8 mouse cellular contexts compared by ENCODE assay signal in the genomic region with DNA sequence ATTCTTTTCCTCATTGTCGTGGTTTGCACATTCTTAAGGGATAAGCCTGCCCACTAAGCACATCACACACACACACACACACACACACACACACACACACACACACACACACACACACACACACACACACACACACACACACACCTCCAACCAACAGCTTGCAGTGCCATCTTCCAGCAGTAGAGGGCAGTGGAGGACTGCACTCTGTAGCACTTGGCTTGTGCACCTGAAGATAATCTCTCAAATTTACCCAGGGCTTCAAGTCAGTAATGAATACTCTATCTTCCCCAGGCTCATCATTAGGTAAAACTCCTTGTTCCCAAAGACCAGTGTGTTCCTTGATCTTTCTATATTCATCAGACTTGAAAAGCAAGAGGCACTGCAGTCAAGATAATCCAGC. TPM values are rescaled to one million over a fixed set of nuclear protein-coding genes. Genes with fewer than 3 reads are reported as not detected.
DNase-seq lines count a peak whose midpoint lies in the region; ATAC-seq and TF ChIP-seq lines count a peak whose summit lies in the region.

No protein-coding gene starts in this region.

- H3K9ac ChIP-seq in hindbrain, embryonic 13.5 days = no peak overlapping the region
- H3K9ac ChIP-seq in liver, embryonic 14.5 days (replicated peaks) = no peak overlapping the region

- no peak overlapping the region for H3K27ac ChIP-seq in hindbrain, embryonic 10.5 days
- H3K27ac ChIP-seq in hindbrain, embryonic 13.5 days = no peak overlapping the region
- H3K27ac ChIP-seq in liver, embryonic 14.5 days = no peak overlapping the region

- no peaks in the 10 kb centered on the region for H3K27me3 ChIP-seq in hindbrain, embryonic 10.5 days (ENCODE audit: insufficient read depth, poor library complexity, severe bottlenecking)
- H3K27me3 ChIP-seq in hindbrain, embryonic 13.5 days = no peaks in the 10 kb centered on the region
- H3K27me3 ChIP-seq in E14TG2a.4 (ENCODE audit: insufficient read depth, low read length) = peaks cover 4% of the 10 kb centered on the region
- H3K27me3 ChIP-seq in liver, embryonic 14.5 days (ENCODE audit: control insufficient read depth, insufficient read depth, low read length) = no peaks in the 10 kb centered on the region

- peak; percentile 62 for DNase-seq in hindbrain, embryonic 10.5 days (ENCODE audit: low spot score)
- peak; percentile 91 for DNase-seq in brain, adult 2 months (ENCODE audit: low read depth, low spot score)
- peak; percentile 43 to 46 for DNase-seq in frontal cortex, postnatal 25 days (ENCODE audit: low spot score in 2 of 2)
- peak in 1 of 3 experiments; percentile 24 for DNase-seq in liver, embryonic 14.5 days (ENCODE audit: low read depth in 3 of 3, low spot score in 3 of 3)
- peak; percentile 70 for DNase-seq in right cerebral cortex, adult 2 months (ENCODE audit: low spot score in 2 of 2)
- no peak for DNase-seq in gastrocnemius, postnatal 4 days (ENCODE audit: low spot score in 2 of 2)

- TF ChIP-seq EP300 in liver, embryonic 14.5 days (IDR thresholded peaks at IDR 0.05; ENCODE audit: low read depth) = no peak

- peak; percentile 80 for TF ChIP-seq CTCF in E14TG2a.4 (conservative IDR thresholded peaks at IDR 0.05; ENCODE audit: low read length)
- peak; percentile 86 for TF ChIP-seq CTCF in liver, embryonic 14.5 days (IDR thresholded peaks at IDR 0.05; ENCODE audit: low read depth)

- ATAC-seq in hindbrain, embryonic 13.5 days (ENCODE audit: low FRiP score) = no peak
- ATAC-seq in liver, embryonic 14.5 days (ENCODE audit: insufficient read depth) = no peak

- H3K9me3 ChIP-seq in hindbrain, embryonic 10.5 days = no peaks in the 10 kb centered on the region
- 0 out of 2 replicates have a peak, but pooled peaks cover 6% of the 10 kb centered on the region for H3K9me3 ChIP-seq in hindbrain, embryonic 13.5 days
- 0 out of 2 replicates have a peak, but pooled peaks cover 5% of the 10 kb centered on the region for H3K9me3 ChIP-seq in E14TG2a.4 (ENCODE audit: low read length)
- H3K9me3 ChIP-seq in liver, embryonic 14.5 days (ENCODE audit: control insufficient read depth, low read length) = no peaks in the 10 kb centered on the region

- no peak overlapping the region for H3K4me3 ChIP-seq in hindbrain, embryonic 10.5 days
- H3K4me3 ChIP-seq in hindbrain, embryonic 13.5 days = no peak overlapping the region
- H3K4me3 ChIP-seq in E14TG2a.4 (replicated peaks; ENCODE audit: low read length) = no peak overlapping the region
- no peak overlapping the region for H3K4me3 ChIP-seq in liver, embryonic 14.5 days (ENCODE audit: insufficient read depth in 1 of 2, low read depth in 2 of 2, low read length in 2 of 2)

- H3K36me3 ChIP-seq in hindbrain, embryonic 10.5 days = no peaks in the 10 kb centered on the region
- H3K36me3 ChIP-seq in hindbrain, embryonic 13.5 days = no peaks in the 10 kb centered on the region
- H3K36me3 ChIP-seq in E14TG2a.4 (ENCODE audit: insufficient read depth, low read length) = no peaks in the 10 kb centered on the region
- no peaks in the 10 kb centered on the region for H3K36me3 ChIP-seq in liver, embryonic 14.5 days (replicated peaks; ENCODE audit: control insufficient read depth, insufficient read depth, low read depth)

- no peaks in the 10 kb centered on the region for H3K4me1 ChIP-seq in hindbrain, embryonic 10.5 days (replicated peaks)
- H3K4me1 ChIP-seq in hindbrain, embryonic 13.5 days (replicated peaks) = no peaks in the 10 kb centered on the region
- peaks cover 9% of the 10 kb centered on the region for H3K4me1 ChIP-seq in E14TG2a.4 (replicated peaks; ENCODE audit: low read depth, low read length)
- H3K4me1 ChIP-seq in liver, embryonic 14.5 days (replicated peaks; ENCODE audit: control insufficient read depth in 2 of 2, insufficient read depth in 2 of 2, low read length in 1 of 2) = no peaks in the 10 kb centered on the region

- no peak overlapping the region for H3K4me2 ChIP-seq in hindbrain, embryonic 13.5 days
- no peak overlapping the region for H3K4me2 ChIP-seq in liver, embryonic 14.5 days (ENCODE audit: low read depth)

- 17% methylated on average over 1 of the region's 1 CpGs for WGBS in hindbrain, embryonic 10.5 days
- WGBS in hindbrain, embryonic 13.5 days = 0% methylated on average over 1 of the region's 1 CpGs
- WGBS in liver, embryonic 14.5 days (ENCODE audit: insufficient replicate concordance) = 0% methylated on average over 1 of the region's 1 CpGs

RNA-seq across cellular contexts. Expression of a gene that starts 41.8 kb away (rescaled TPM):
- polyA plus RNA-seq in hindbrain, embryonic 10.5 days (2016; fragmentation: Nextera tagmentation; extraction: Ambion mirVana) = 9.3 and 31.1 TPM in 2 replicates
- 18.8 and 24.4 TPM in 2 replicates for polyA plus RNA-seq in hindbrain, embryonic 13.5 days (2015; fragmentation: Nextera tagmentation; extraction: Ambion mirVana)
- not detected in 2 replicates for polyA plus RNA-seq in liver, embryonic 14.5 days (2012; rRNA removed)
- not detected in 2 replicates for polyA plus RNA-seq in liver, embryonic 14.5 days (2014; fragmentation: Nextera tagmentation; extraction: Ambion mirVana)
- total RNA-seq in gastrocnemius, postnatal 4 days (2021) = not detected

Comparison
In these comparisons a context has a peak if more than half of its experiments do, and no peak if none do; other contexts are left out.
1. DNase-seq: peak in hindbrain, embryonic 10.5 days (single experiment), brain, adult 2 months (single experiment), frontal cortex, postnatal 25 days (2 of 2) and right cerebral cortex, adult 2 months (2 of 2); none in gastrocnemius, postnatal 4 days (0 of 2).
2. RNA of a gene that starts 41.8 kb away (polyA plus RNA-seq): 9.3 to 31.1 TPM in hindbrain, embryonic 10.5 days and 18.8 to 24.4 TPM in hindbrain, embryonic 13.5 days; not detected in liver, embryonic 14.5 days; every median in the first group is over 10 times any median in the second.